Mouse (Mus musculus): ENCODE results near the gene Pkib. TPM values are rescaled to one million over a fixed set of nuclear protein-coding genes. Genes with fewer than 3 reads are reported as not detected.
A peak's percentile ranks its signal among the peaks of the same experiment; 100 is the strongest.

Pkib gene
- polyA plus RNA-seq (2014; fragmentation: Nextera tagmentation; extraction: Ambion mirVana), result 2.4 and 2.8 TPM in 2 replicates

DNA sequence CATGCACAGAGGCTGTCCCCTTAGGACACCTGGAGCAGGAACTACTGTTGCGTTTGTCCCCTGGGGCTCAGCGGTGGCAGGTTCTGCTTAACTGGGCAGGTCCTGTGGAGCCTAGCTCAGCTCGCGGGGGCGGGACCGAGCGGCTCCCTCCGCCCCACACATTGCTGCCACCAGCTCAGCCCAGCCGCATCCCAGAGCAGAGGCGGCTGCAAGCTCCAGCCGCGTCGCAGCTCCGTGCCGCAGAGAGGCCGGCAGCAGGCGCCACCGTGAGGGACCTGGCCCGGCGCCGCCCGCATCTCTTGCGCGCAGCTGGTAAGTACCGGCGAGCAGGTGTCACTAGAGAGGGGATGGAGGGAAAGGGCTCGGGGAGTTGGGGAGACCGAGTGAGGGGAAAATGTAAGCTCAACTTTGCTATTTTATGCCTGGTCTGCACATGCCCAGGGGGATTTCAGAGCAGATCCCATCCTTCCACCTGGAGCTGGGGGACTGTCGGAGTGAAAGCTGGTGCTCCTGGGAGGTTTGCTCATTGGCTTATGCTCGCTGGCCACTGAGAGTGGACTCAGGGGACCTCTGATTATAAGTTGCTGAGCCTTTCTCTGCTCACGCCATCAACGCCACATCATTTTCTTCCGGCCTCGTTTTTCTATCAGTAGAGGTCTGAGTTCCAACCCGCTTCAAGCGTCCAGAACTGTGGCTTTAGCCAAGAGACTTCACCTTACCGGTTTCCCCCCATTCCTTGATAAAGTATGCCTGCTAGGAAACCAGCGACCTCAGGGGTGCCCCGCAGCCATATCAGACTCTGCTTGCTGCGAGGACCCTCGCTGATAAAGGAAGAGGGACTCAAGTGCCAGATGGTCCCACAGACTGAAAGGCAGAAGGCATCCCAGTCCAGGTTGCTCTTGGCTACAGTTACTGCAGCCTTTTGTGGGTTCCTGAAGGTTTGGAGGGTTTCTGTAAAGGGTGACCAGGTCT, at the start of gene Pkib:
Pkib (plus strand) TSS at position 86 of the 972 bp plus-strand sequence.
- Histone ChIP-seq H3K4me3 (ENCODE audit: low read depth, low read length) (peak within 1 kb of the TSS; percentile 46), H3K27me3 (ENCODE audit: control insufficient read depth, insufficient read depth, low read length) (no peaks in the 10 kb centered on the region), H3K9me3 (ENCODE audit: control insufficient read depth, low read length) (no peaks in the 10 kb centered on the region), H3K9ac (replicated peaks; ENCODE audit: low read depth, low read length) (peak within 1 kb of the TSS; percentile 61), H3K4me2 (ENCODE audit: low read depth, low read length) (peak within 1 kb of the TSS; percentile 86), H3K36me3 (ENCODE audit: control insufficient read depth, insufficient read depth, low read length) (no peaks in the 10 kb centered on the region), H3K4me1 (ENCODE audit: control insufficient read depth, insufficient read depth, low read length) (peaks cover 4% of the 10 kb centered on the region), H3K27ac (ENCODE audit: low read depth, low read length) (no peak within 1 kb of the TSS)
- ATAC-seq (ENCODE audit: low read depth), result peak; percentile 97
- 1% methylated on average over 41 of the region's 41 CpGs for WGBS

GRCm38 (mm10) chr10:57583927-57584326, 47.9 kb upstream of the Pkib start:
- Histone ChIP-seq H3K36me3 (ENCODE audit: control insufficient read depth, insufficient read depth, low read length) (no peaks in the 10 kb centered on the region), H3K9ac (replicated peaks; ENCODE audit: low read depth, low read length) (no peak overlapping the region), H3K4me1 (ENCODE audit: control insufficient read depth, insufficient read depth, low read length) (no peaks in the 10 kb centered on the region), H3K27me3 (ENCODE audit: control insufficient read depth, insufficient read depth, low read length) (no peaks in the 10 kb centered on the region), H3K4me3 (ENCODE audit: low read depth, low read length) (no peak overlapping the region), H3K4me2 (ENCODE audit: low read depth, low read length) (no peak overlapping the region), H3K27ac (ENCODE audit: low read depth, low read length) (no peak overlapping the region), H3K9me3 (ENCODE audit: control insufficient read depth, low read length) (no peaks in the 10 kb centered on the region)
- no peak for ATAC-seq (ENCODE audit: low read depth)
- 48% methylated on average over 1 of the region's 1 CpGs for WGBS

GRCm38 (mm10) chr10:57594266-57594665, 37.5 kb upstream of the Pkib start:
- no peak for ATAC-seq (ENCODE audit: low read depth)
- H3K9me3 ChIP-seq (ENCODE audit: control insufficient read depth, low read length), result no peaks in the 10 kb centered on the region

GRCm38 (mm10) chr10:57597172-57597571, 34.6 kb upstream of the Pkib start:
- no peak overlapping the region for H3K9ac ChIP-seq (replicated peaks; ENCODE audit: low read depth, low read length)
- ATAC-seq (ENCODE audit: low read depth), result no peak
- no peaks in the 10 kb centered on the region for H3K9me3 ChIP-seq (ENCODE audit: control insufficient read depth, low read length)
- no peak overlapping the region for H3K4me3 ChIP-seq (ENCODE audit: low read depth, low read length)
- H3K27ac ChIP-seq (ENCODE audit: low read depth, low read length), result no peak overlapping the region
- H3K4me1 ChIP-seq (ENCODE audit: control insufficient read depth, insufficient read depth, low read length), result no peaks in the 10 kb centered on the region
- no peak overlapping the region for H3K4me2 ChIP-seq (ENCODE audit: low read depth, low read length)
- WGBS, result 76% methylated on average over 2 of the region's 2 CpGs
- H3K36me3 ChIP-seq (ENCODE audit: control insufficient read depth, insufficient read depth, low read length), result no peaks in the 10 kb centered on the region
- no peaks in the 10 kb centered on the region for H3K27me3 ChIP-seq (ENCODE audit: control insufficient read depth, insufficient read depth, low read length)

More at GRCm38 (mm10) chr10:57594266-57594665, 37.5 kb upstream of the Pkib start:
- Histone ChIP-seq H3K27ac (ENCODE audit: low read depth, low read length) (no peak overlapping the region), H3K9ac (replicated peaks; ENCODE audit: low read depth, low read length) (no peak overlapping the region), H3K36me3 (ENCODE audit: control insufficient read depth, insufficient read depth, low read length) (no peaks in the 10 kb centered on the region), H3K4me2 (ENCODE audit: low read depth, low read length) (no peak overlapping the region), H3K4me3 (ENCODE audit: low read depth, low read length) (no peak overlapping the region), H3K4me1 (ENCODE audit: control insufficient read depth, insufficient read depth, low read length) (no peaks in the 10 kb centered on the region), H3K27me3 (ENCODE audit: control insufficient read depth, insufficient read depth, low read length) (no peaks in the 10 kb centered on the region)
- 80% methylated on average over 2 of the region's 2 CpGs for WGBS

DNA sequence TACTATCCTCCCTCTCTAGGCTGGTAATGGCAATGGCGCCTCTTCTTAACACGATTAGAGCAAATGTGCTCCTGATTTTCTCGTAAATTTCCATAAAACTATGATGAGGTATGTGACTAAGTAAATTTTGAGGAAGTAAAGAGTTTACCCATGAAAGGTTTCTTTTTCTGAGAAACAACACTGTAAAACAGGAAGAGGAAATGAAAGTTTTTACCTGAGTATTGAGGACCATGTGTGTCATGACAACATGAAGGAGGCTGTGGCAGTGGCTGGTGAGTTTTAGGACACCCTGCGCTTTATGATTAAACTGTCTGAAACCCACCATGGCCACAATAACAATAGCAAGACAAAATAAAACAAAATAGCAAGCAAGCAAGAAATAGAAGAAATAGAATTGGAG, 28.8 kb upstream of the Pkib start:
- Histone ChIP-seq H3K9ac (replicated peaks; ENCODE audit: low read depth, low read length) (no peak overlapping the region), H3K4me1 (ENCODE audit: control insufficient read depth, insufficient read depth, low read length) (no peaks in the 10 kb centered on the region), H3K4me2 (ENCODE audit: low read depth, low read length) (no peak overlapping the region), H3K27me3 (ENCODE audit: control insufficient read depth, insufficient read depth, low read length) (no peaks in the 10 kb centered on the region), H3K27ac (ENCODE audit: low read depth, low read length) (no peak overlapping the region), H3K36me3 (ENCODE audit: control insufficient read depth, insufficient read depth, low read length) (no peaks in the 10 kb centered on the region), H3K9me3 (ENCODE audit: control insufficient read depth, low read length) (no peaks in the 10 kb centered on the region), H3K4me3 (ENCODE audit: low read depth, low read length) (no peak overlapping the region)
- no peak for ATAC-seq (ENCODE audit: low read depth)
- 93% methylated on average over 4 of the region's 4 CpGs for WGBS

DNA sequence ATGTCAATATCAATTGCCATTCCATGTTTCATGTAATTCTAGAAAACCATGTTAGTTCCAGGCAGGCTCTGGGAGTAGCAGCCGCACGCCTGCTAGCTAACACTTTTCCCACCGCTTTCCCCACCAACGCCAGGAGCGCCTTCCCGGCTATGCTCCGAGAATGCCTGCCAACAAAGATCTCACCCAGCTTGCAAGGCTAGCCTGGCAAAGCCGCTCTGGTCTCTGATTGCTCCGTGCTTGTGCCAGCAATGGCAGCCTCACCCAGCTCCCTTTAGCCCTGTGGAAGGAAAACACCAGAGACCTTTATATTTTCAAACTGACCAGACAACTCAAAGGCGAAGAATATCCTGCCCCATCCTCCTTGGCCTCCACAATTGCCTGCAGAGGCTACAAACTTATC, 8.5 kb upstream of the Pkib start:
- 82% methylated on average over 10 of the region's 10 CpGs for WGBS
- H3K9ac ChIP-seq (replicated peaks; ENCODE audit: low read depth, low read length), result no peak overlapping the region
- no peak overlapping the region for H3K4me3 ChIP-seq (ENCODE audit: low read depth, low read length)
- no peaks in the 10 kb centered on the region for H3K9me3 ChIP-seq (ENCODE audit: control insufficient read depth, low read length)
- no peaks in the 10 kb centered on the region for H3K36me3 ChIP-seq (ENCODE audit: control insufficient read depth, insufficient read depth, low read length)
- H3K27ac ChIP-seq (ENCODE audit: low read depth, low read length), result no peak overlapping the region
- no peaks in the 10 kb centered on the region for H3K27me3 ChIP-seq (ENCODE audit: control insufficient read depth, insufficient read depth, low read length)
- no peak overlapping the region for H3K4me2 ChIP-seq (ENCODE audit: low read depth, low read length)
- no peak for ATAC-seq (ENCODE audit: low read depth)
- H3K4me1 ChIP-seq (ENCODE audit: control insufficient read depth, insufficient read depth, low read length), result no peaks in the 10 kb centered on the region

- no peak overlapping the region for H3K27ac ChIP-seq (ENCODE audit: low read depth, low read length)
- H3K9me3 ChIP-seq (ENCODE audit: control insufficient read depth, low read length), result no peaks in the 10 kb centered on the region
- no peaks in the 10 kb centered on the region for H3K27me3 ChIP-seq (ENCODE audit: control insufficient read depth, insufficient read depth, low read length)
- H3K4me1 ChIP-seq (ENCODE audit: control insufficient read depth, insufficient read depth, low read length), result peaks cover 4% of the 10 kb centered on the region
- H3K4me2 ChIP-seq (ENCODE audit: low read depth, low read length), result no peak overlapping the region
- H3K9ac ChIP-seq (replicated peaks; ENCODE audit: low read depth, low read length), result no peak overlapping the region
- ATAC-seq (ENCODE audit: low read depth), result no peak
- no peak overlapping the region for H3K4me3 ChIP-seq (ENCODE audit: low read depth, low read length)
- no peaks in the 10 kb centered on the region for H3K36me3 ChIP-seq (ENCODE audit: control insufficient read depth, insufficient read depth, low read length)
- 80% methylated on average over 2 of the region's 2 CpGs for WGBS
These were observed 4.0 kb upstream of the Pkib start for GRCm38 (mm10) chr10:57627773-57628172.

GRCm38 (mm10) chr10:57630557-57630956, 1.2 kb upstream of the Pkib start:
- H3K4me3 ChIP-seq (ENCODE audit: low read depth, low read length), result no peak overlapping the region
- H3K27ac ChIP-seq (ENCODE audit: low read depth, low read length), result no peak overlapping the region
- no peak overlapping the region for H3K9ac ChIP-seq (replicated peaks; ENCODE audit: low read depth, low read length)
- H3K36me3 ChIP-seq (ENCODE audit: control insufficient read depth, insufficient read depth, low read length), result no peaks in the 10 kb centered on the region
- peaks cover 4% of the 10 kb centered on the region for H3K4me1 ChIP-seq (ENCODE audit: control insufficient read depth, insufficient read depth, low read length)
- no peak overlapping the region for H3K4me2 ChIP-seq (ENCODE audit: low read depth, low read length)
- ATAC-seq (ENCODE audit: low read depth), result no peak
- H3K27me3 ChIP-seq (ENCODE audit: control insufficient read depth, insufficient read depth, low read length), result no peaks in the 10 kb centered on the region
- 93% methylated on average over 2 of the region's 2 CpGs for WGBS
- no peaks in the 10 kb centered on the region for H3K9me3 ChIP-seq (ENCODE audit: control insufficient read depth, low read length)

- 77% methylated on average over 4 of the region's 4 CpGs for WGBS
- Histone ChIP-seq H3K27me3 (ENCODE audit: control insufficient read depth, insufficient read depth, low read length) (no peaks in the 10 kb centered on the region), H3K36me3 (ENCODE audit: control insufficient read depth, insufficient read depth, low read length) (no peaks in the 10 kb centered on the region), H3K4me2 (ENCODE audit: low read depth, low read length) (peak overlapping the region; percentile 86), H3K9me3 (ENCODE audit: control insufficient read depth, low read length) (no peaks in the 10 kb centered on the region), H3K9ac (replicated peaks; ENCODE audit: low read depth, low read length) (no peak overlapping the region), H3K27ac (ENCODE audit: low read depth, low read length) (no peak overlapping the region), H3K4me1 (ENCODE audit: control insufficient read depth, insufficient read depth, low read length) (peaks cover 4% of the 10 kb centered on the region), H3K4me3 (ENCODE audit: low read depth, low read length) (no peak overlapping the region)
- no peak for ATAC-seq (ENCODE audit: low read depth)
These were observed 1.1 kb downstream of the Pkib start for GRCm38 (mm10) chr10:57632868-57633240.
